Mouse (Mus musculus): ENCODE measurements around the gene Nectin4.

DNA sequence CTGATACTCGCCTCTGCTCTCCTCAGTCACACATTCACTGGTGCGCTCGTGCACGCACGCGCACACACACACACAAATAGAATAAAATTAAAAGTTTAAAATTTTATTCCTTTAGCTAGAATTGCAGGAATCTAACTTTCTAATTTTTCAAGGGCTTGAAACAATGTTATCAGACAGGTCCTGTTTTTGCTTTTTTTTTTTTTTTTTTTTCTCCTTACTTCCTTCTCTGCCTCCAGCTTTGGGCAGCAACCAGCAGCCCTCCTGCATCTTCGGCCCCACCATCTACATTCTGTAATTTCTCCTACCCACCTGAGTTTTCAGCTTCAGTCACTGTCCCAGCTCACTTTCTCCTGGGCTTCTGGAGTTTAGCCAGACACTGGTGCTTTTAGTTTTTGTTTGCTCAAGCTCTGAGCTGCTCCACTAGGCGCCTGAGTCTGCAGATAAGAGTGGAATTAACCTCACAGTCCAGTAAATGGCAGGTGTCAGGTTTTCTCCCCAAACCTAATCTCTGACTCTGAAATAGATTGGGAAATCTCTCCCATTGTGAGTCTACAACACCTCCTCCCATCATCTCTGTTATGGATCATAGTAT lies 52.7 kb downstream of the Nectin4 start:
- TF ChIP-seq CTCF (IDR thresholded peaks at IDR 0.05; ENCODE audit: control insufficient read depth, insufficient read depth, insufficient read length): no peak
- TF ChIP-seq MAX (IDR thresholded peaks at IDR 0.05): no peak

Measured in C2C12 (cell line).